Mouse (Mus musculus): ENCODE measurements around the gene Lipc. TPM values are rescaled to one million over a fixed set of nuclear protein-coding genes. Genes with fewer than 3 reads are reported as not detected.

Lipc gene
- polyA plus RNA-seq, 1 experiment from 2014 or later, result not detected

DNA sequence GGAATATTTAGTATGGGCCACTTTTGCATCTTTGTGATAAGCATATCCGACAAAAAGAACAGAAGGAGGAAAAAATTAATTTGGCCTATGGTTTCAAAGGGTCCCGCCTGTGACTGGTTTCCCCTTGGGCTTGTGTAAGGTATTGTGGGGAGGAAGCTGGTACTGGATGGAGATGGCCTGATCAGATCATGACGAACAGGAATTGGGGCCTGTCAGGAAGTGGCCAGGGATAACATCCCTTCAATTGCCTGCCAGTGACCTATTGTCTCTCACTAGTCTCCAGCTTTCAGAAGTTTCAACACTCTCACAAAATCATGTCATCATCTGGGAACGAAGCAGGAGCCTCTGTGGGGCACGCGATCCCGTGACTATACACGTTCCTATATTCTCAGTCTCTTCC lies 2.7 kb downstream of the Lipc start:
- no peaks in the 10 kb centered on the region for H3K4me1 ChIP-seq (replicated peaks)
- H3K4me3 ChIP-seq (replicated peaks), result no peak overlapping the region
- H3K27me3 ChIP-seq, result no peaks in the 10 kb centered on the region
- no peak for ATAC-seq
- no peak overlapping the region for H3K4me2 ChIP-seq (replicated peaks)
- no peak overlapping the region for H3K27ac ChIP-seq
- H3K36me3 ChIP-seq, result no peaks in the 10 kb centered on the region
- H3K9me3 ChIP-seq, result no peaks in the 10 kb centered on the region
- H3K9ac ChIP-seq (replicated peaks), result no peak overlapping the region
- WGBS, result 85% methylated on average over 8 of the region's 8 CpGs

DNA sequence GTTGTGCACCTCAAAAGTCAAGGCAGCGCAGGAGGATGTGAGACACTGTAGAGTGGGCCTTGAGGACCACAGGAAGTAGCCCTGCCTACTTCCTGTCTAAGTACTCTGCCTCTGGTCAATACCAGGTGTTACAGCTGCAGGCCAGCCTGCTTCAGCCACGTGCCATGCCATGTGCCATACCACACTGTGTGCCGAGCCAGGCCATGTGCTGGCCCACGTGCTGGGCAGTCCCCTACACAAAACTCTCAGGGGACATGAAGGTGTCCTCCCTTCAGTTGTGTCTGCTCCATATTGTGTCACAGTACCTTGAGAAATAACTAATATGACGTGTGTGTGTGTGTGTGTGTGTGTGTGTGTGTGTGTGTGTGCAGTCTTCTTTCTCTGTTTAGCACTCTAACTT lies 4.7 kb downstream of the Lipc start:
- no peak overlapping the region for H3K27ac ChIP-seq
- no peak for ATAC-seq
- H3K9ac ChIP-seq (replicated peaks), result no peak overlapping the region
- no peaks in the 10 kb centered on the region for H3K9me3 ChIP-seq
- no peak overlapping the region for H3K4me2 ChIP-seq (replicated peaks)
- no peaks in the 10 kb centered on the region for H3K27me3 ChIP-seq
- H3K4me1 ChIP-seq (replicated peaks), result no peaks in the 10 kb centered on the region
- 86% methylated on average over 5 of the region's 5 CpGs for WGBS
- no peak overlapping the region for H3K4me3 ChIP-seq (replicated peaks)
- H3K36me3 ChIP-seq, result no peaks in the 10 kb centered on the region

DNA sequence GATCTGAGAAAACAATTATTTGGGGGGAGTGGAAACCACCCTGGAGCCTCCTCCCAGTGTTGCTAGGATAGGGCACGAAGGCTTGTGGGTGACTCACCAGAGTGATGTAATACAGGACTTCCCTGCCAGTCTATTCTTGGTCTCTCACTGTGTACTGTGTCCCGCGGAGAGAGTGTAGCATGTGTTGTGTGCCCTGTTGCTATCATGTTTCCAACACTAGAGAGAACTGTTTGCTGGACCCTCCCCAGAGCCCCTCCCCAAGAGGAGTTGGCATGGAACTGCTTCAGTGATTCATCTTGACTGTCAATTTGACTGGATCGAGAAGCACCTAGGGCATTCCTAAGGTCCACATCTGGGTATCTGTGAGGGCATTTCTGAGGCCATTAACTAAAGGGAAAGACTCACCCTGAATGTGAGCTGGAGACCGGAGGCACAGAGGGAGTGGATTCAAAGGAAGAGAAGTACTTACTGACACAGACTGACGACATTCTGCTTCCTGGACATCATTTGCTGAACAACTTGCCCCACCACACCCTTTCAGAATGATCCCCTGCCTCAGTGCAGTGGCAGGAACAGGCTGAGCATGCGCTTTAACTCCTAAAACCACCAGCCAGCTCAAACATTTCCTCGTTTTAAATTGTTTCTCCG lies 9.2 kb downstream of the Lipc start:
- Histone ChIP-seq H3K9me3 (no peaks in the 10 kb centered on the region), H3K4me3 (replicated peaks) (no peak overlapping the region), H3K9ac (replicated peaks) (no peak overlapping the region), H3K4me2 (replicated peaks) (no peak overlapping the region), H3K27me3 (no peaks in the 10 kb centered on the region), H3K4me1 (replicated peaks) (no peaks in the 10 kb centered on the region), H3K36me3 (no peaks in the 10 kb centered on the region), H3K27ac (no peak overlapping the region)
- WGBS, result 88% methylated on average over 9 of the region's 9 CpGs
- no peak for ATAC-seq

DNA sequence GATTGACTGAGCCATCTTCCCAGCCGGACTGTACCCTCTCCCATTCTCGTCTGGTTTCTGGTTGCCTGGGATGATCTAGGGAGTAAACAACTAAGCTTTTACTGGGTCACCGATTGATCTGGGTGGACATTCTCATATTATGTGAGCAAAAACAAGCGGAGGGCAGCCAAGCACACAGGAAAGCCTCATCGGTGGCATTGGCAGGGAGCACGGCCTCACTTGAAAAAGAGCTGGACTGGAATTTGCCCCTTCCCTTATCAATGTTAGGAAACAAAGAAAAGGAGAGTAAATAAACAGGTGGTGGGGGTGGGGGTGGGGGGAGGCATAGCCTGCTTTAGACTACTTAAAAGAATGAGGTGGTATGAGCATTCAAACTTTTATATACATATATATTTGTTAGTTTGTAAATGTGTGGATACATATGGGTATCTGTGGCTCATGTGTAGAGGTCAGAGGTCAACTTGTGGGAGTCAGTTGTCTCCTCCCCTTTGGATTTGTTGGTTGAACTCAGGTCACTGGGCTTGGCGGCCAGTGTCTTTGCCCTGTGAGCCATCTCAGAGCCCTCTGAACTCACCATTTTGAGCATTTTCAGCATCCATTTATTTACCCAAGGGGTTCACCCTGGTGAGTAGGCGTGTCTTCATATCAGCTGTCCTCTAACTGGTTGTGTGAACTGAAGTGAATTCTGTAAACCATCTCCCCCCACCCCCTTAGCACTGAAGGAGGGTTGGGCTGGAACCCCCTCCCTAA lies 12.1 kb downstream of the Lipc start:
- Histone ChIP-seq H3K4me2 (replicated peaks) (no peak overlapping the region), H3K36me3 (no peaks in the 10 kb centered on the region), H3K4me1 (replicated peaks) (no peaks in the 10 kb centered on the region), H3K9me3 (no peaks in the 10 kb centered on the region), H3K27me3 (no peaks in the 10 kb centered on the region), H3K9ac (replicated peaks) (no peak overlapping the region), H3K27ac (no peak overlapping the region), H3K4me3 (replicated peaks) (no peak overlapping the region)
- no peak for ATAC-seq
- 74% methylated on average over 8 of the region's 8 CpGs for WGBS

DNA sequence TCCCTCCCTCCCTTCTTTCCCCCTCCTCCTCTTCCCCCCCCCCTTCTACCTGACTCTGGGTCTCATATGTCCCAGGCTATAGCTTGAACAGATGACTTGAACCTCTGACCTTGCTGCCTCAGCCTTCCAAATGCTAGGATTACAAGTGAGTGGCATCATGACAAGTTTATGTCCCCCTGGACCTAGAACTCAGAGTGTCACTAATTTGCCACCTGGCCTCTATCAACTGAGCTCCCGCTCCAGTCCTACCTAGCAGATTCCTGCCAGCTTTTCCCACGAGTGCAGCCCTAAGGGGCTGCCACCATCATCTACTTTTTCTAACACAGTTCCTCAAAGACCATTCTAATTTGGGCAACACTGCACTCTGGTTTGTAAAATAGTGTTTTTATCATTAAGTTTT lies 13.2 kb downstream of the Lipc start:
- H3K36me3 ChIP-seq, result no peaks in the 10 kb centered on the region
- no peak overlapping the region for H3K27ac ChIP-seq
- H3K27me3 ChIP-seq, result no peaks in the 10 kb centered on the region
- no peak overlapping the region for H3K9ac ChIP-seq (replicated peaks)
- ATAC-seq, result no peak
- H3K9me3 ChIP-seq, result no peaks in the 10 kb centered on the region
- no peak overlapping the region for H3K4me3 ChIP-seq (replicated peaks)
- 59% methylated on average over 2 of the region's 2 CpGs for WGBS
- H3K4me1 ChIP-seq (replicated peaks), result no peaks in the 10 kb centered on the region
- H3K4me2 ChIP-seq (replicated peaks), result no peak overlapping the region

DNA sequence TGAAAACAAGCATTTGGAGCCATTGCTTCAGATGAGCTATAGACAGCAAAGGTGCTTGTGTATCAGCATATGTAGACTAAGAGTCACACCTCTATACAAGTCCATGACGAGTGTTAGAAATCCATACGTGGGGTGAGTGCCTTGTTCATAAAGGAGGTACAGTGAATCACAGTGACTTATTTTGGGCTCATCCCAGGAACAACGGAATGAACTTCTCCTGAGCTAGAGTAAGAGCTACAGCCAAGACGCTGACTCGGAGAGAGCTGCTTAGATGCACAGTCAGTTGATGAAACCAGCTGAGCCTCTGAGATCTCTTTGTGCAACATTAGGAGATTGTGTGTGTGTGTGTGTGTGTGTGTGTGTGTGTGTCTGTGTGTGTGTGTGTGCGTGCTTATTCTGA lies 13.9 kb downstream of the Lipc start:
- Histone ChIP-seq H3K4me1 (replicated peaks) (no peaks in the 10 kb centered on the region), H3K9ac (replicated peaks) (no peak overlapping the region), H3K27me3 (no peaks in the 10 kb centered on the region), H3K36me3 (no peaks in the 10 kb centered on the region), H3K9me3 (no peaks in the 10 kb centered on the region), H3K4me3 (replicated peaks) (no peak overlapping the region), H3K4me2 (replicated peaks) (no peak overlapping the region), H3K27ac (no peak overlapping the region)
- 90% methylated on average over 6 of the region's 6 CpGs for WGBS
- ATAC-seq, result no peak

DNA sequence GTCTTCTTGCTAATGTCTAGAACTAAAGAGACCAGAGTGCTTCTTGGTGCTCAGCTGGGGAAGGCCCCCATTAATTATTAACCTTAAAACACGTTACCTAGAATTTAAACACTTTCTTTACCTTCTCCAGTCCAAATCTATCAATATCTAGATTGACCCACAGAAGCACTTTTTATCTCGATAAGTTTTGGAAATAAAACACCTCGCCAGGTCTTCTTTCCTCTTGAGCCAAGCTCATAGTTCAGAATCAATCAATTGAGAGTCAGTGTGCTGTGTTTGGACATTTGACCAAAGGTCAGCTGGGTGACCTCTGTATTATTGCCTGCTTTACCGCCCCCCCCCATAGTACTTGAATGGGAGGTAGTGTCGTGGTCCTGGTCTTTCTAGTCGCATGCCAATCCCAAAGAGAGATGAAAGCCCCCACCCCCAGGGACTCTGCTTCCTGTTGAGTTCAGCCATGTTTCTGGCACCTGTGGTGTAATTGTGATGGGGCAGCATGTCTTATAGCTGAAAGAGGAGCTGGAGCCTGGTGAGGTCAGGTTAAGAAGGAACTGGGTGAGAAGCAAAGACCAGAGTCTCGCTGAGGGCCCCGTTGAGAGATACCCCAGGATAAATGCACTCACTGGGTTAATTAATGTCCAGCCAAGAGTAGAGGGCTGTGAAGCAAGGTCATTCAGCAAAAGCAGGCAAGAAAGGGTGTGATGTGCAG lies 17.3 kb downstream of the Lipc start:
- no peak for ATAC-seq
- Histone ChIP-seq H3K4me3 (replicated peaks) (no peak overlapping the region), H3K4me2 (replicated peaks) (no peak overlapping the region), H3K4me1 (replicated peaks) (no peaks in the 10 kb centered on the region), H3K27ac (no peak overlapping the region), H3K27me3 (no peaks in the 10 kb centered on the region), H3K9ac (replicated peaks) (no peak overlapping the region), H3K36me3 (no peaks in the 10 kb centered on the region), H3K9me3 (no peaks in the 10 kb centered on the region)
- 58% methylated on average over 8 of the region's 8 CpGs for WGBS

DNA sequence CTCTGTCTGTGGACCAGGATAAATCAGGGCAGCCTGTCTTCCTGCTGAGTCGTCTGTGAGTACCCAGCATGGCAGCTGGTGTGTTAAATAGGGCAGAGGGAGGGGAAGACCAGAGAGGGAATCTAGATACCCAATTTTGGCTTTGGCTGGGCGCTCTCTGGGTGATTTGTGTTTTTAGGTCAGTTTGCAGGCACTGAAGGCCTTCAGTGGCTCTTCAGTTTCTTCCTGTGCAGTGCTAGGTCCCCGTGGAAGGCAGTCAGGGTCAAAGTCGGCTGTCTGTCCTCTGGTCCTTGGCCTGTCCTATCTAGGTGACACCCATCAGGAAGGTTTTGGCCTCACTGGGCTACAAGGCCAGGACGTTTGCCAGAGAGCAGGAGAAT lies 21.4 kb downstream of the Lipc start:
- 79% methylated on average over 5 of the region's 5 CpGs for WGBS
- Histone ChIP-seq H3K4me3 (replicated peaks) (no peak overlapping the region), H3K27me3 (no peaks in the 10 kb centered on the region), H3K36me3 (no peaks in the 10 kb centered on the region), H3K9me3 (no peaks in the 10 kb centered on the region), H3K4me2 (replicated peaks) (no peak overlapping the region), H3K4me1 (replicated peaks) (no peaks in the 10 kb centered on the region), H3K9ac (replicated peaks) (no peak overlapping the region), H3K27ac (no peak overlapping the region)
- ATAC-seq, result no peak

DNA sequence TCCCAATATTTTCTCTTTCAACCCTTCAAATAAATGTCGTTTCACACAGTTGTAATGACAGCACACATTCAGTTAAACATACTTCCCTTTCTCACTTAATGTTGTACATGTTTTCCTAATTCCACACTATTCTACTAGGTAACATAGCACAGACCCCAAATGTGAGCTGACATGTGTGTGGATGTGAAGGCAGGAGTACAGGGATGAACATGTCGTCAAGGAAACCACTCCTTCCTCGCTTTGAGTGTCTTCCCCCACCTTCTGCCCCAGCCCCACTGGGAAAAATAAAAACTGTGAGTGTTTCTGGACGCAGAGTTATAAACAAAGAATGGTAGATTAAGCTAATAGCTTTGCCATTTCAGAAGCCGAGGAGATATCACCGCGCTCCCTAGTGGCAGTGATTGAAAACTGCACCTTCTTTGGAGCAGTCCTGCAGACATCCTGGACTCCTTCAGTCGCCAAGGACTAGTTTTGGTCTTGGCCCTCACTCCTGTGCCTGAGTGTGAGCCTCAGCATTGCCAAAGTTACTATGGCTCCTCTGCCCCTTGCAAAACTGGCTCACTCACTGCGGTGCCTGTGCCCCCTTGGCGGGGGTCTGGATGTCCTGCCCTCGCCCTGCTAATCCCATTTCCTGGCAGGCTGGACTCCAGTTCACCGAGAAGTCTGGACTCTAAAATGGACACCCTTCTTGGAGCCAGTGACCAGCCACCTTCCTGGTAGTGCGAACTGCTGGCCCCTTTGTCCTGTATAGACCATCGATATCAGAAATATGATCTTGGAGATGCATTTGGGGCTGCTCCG lies 22.0 kb downstream of the Lipc start:
- WGBS, result 56% methylated on average over 15 of the region's 15 CpGs
- H3K4me2 ChIP-seq (replicated peaks), result no peak overlapping the region
- no peaks in the 10 kb centered on the region for H3K36me3 ChIP-seq
- no peak overlapping the region for H3K27ac ChIP-seq
- no peak overlapping the region for H3K9ac ChIP-seq (replicated peaks)
- H3K27me3 ChIP-seq, result no peaks in the 10 kb centered on the region
- no peaks in the 10 kb centered on the region for H3K4me1 ChIP-seq (replicated peaks)
- no peaks in the 10 kb centered on the region for H3K9me3 ChIP-seq
- ATAC-seq, result no peak
- H3K4me3 ChIP-seq (replicated peaks), result no peak overlapping the region

DNA sequence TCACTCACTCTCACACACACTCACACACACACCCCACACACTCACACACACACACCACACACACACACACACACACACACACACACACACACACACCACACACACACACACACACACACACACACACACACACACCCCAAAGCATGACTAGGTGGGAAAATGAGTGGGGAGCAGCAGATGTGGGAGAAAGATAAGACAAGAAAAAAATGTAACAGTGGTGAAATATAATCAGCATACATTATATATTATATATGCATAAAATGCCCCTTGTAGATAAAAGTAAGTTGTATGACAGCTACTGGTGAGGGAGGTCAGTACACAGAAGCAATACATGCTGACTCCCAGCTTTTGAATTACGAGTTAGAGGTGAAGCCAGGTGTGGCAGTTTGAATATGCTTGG lies 23.6 kb downstream of the Lipc start:
- no peak for ATAC-seq
- no peak overlapping the region for H3K9ac ChIP-seq (replicated peaks)
- no peaks in the 10 kb centered on the region for H3K36me3 ChIP-seq
- H3K9me3 ChIP-seq, result no peaks in the 10 kb centered on the region
- no peaks in the 10 kb centered on the region for H3K27me3 ChIP-seq
- no peak overlapping the region for H3K4me3 ChIP-seq (replicated peaks)
- no peak overlapping the region for H3K27ac ChIP-seq
- H3K4me1 ChIP-seq (replicated peaks), result no peaks in the 10 kb centered on the region
- 79% methylated on average over 1 of the region's 1 CpGs for WGBS
- no peak overlapping the region for H3K4me2 ChIP-seq (replicated peaks)

DNA sequence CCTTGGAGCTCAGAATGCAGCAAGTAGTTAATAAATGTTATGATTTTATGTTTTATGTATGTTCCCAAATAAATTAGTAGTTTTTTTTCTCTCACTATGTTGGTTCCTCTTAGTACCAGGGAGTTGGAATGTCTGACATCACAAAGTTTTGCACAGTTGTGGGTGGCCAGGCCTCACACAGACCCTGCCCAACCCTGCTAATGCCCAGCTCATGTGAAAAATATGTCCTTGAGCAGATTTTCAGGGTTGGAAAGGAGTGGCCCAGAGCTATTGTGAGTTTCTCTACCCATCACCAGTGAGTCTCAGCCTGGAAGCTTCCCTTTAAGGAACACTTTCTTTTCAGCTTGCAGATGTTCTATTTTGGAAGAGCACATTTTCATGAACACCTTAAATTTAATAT lies 24.3 kb downstream of the Lipc start:
- no peaks in the 10 kb centered on the region for H3K9me3 ChIP-seq
- H3K27me3 ChIP-seq, result no peaks in the 10 kb centered on the region
- no peak overlapping the region for H3K9ac ChIP-seq (replicated peaks)
- no peak for ATAC-seq
- no peaks in the 10 kb centered on the region for H3K36me3 ChIP-seq
- no peak overlapping the region for H3K27ac ChIP-seq
- 0 out of 2 replicates have a peak, but pooled peaks cover 3% of the 10 kb centered on the region for H3K4me1 ChIP-seq (replicated peaks)
- H3K4me3 ChIP-seq (replicated peaks), result no peak overlapping the region
- H3K4me2 ChIP-seq (replicated peaks), result no peak overlapping the region

Data from midbrain, embryonic 13.5 days (tissue).